Mouse (Mus musculus) embryonic fibroblast, embryonic 13.5 days (primary cell): ENCODE data around the gene Gm13272.

ENCODE experiments used
- CTCF ChIP-seq: IDR thresholded peaks from 2 replicates; pipeline ENCODE4 v1.5.1; 2011; ENCODE audit warnings: mild to moderate bottlenecking, control low read depth, low read length, moderate library complexity, borderline replicate concordance; ENCODE audit not compliant: insufficient read depth
- POLR2A ChIP-seq: IDR thresholded peaks from 2 replicates; pipeline ENCODE4 v1.6.1; 2011; ENCODE audit warnings: low read depth, mild to moderate bottlenecking, control low read depth, low read length, moderate library complexity

GRCm38 (mm10) chr4:88822995-88823394 lies 43.3 kb downstream of the Gm13272 start:
- TF ChIP-seq CTCF, result no peak
- no peak for TF ChIP-seq POLR2A
